23 mouse cellular contexts compared by ENCODE assay signal in the genomic region with DNA sequence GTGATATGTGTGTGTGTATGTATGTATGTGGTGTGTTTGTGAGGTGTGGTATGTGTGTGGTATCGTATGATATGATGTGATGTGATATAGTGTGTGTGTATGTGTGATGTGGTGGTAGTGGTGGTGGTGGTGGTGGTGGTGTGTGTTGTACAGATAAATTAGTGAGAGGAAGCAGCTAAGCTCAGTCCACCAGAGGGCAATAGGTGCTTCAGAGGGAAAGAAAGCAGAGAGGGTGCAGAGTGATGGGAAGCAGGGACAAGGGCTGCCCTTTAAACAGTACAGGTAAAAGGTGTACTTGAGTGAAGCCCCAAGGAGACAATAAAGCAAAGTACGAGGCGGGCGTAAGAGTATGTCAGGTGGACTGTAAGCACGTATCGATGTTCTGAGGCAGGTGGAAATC.
A peak's percentile ranks its signal among the peaks of the same experiment; 100 is the strongest.
DNase-seq lines count a peak whose midpoint lies in the region; ATAC-seq and TF ChIP-seq lines count a peak whose summit lies in the region.
"Had no signal": no experiment of that assay in that cellular context is flagged by ENCODE, and none has a peak within 500 bp of the region (broad histone marks: within the 10 kb centered on the region; RNA-seq: fewer than 3 reads in every experiment).

No protein-coding gene starts in this region.

- peak; percentile 36; the same call in 1 of the 2 replicates for TF ChIP-seq CTCF in kidney, postnatal 0 days (IDR thresholded peaks at IDR 0.05; ENCODE audit: low read depth)
- TF ChIP-seq CTCF in kidney, adult 2 months (conservative IDR thresholded peaks at IDR 0.05; ENCODE audit: insufficient read depth, insufficient read length, low read depth, low read length) = no peak
- peak; percentile 3; the same call in 1 of the 2 replicates for TF ChIP-seq CTCF in brain, embryonic 14.5 days (IDR thresholded peaks at IDR 0.05; ENCODE audit: borderline replicate concordance, extremely low read depth, insufficient read depth, insufficient read length)
- TF ChIP-seq CTCF in midbrain, postnatal 0 days (IDR thresholded peaks at IDR 0.05) = peak; percentile 65

- no peak overlapping the region for H3K9ac ChIP-seq in heart, embryonic 13.5 days
- no peak overlapping the region for H3K9ac ChIP-seq in heart, embryonic 12.5 days
- H3K9ac ChIP-seq in kidney, postnatal 0 days (ENCODE audit: low read depth, low read length) = no peak overlapping the region
- no peak overlapping the region for H3K9ac ChIP-seq in midbrain, postnatal 0 days (replicated peaks; ENCODE audit: low read length, poor library complexity, severe bottlenecking)
- H3K9ac ChIP-seq: embryonic facial prominence, embryonic 13.5 days; kidney, embryonic 15.5 days; liver, embryonic 12.5 days; liver, postnatal 0 days; stomach, embryonic 15.5 days had no signal

- TF ChIP-seq POLR2A in kidney, adult 2 months (IDR thresholded peaks at IDR 0.05; ENCODE audit: low read depth, low read length) = no peak
- no peak for TF ChIP-seq POLR2A in brain, embryonic 14.5 days (IDR thresholded peaks at IDR 0.05; ENCODE audit: borderline replicate concordance, extremely low read depth, insufficient read depth, insufficient read length, poor library complexity, severe bottlenecking)

- H3K27ac ChIP-seq in heart, embryonic 13.5 days (replicated peaks) = no peak overlapping the region
- no peak overlapping the region for H3K27ac ChIP-seq in heart, embryonic 12.5 days (ENCODE audit: poor library complexity, severe bottlenecking)
- H3K27ac ChIP-seq in kidney, postnatal 0 days = no peak overlapping the region
- H3K27ac ChIP-seq in kidney, adult 2 months (ENCODE audit: insufficient read depth, low read depth, low read length) = no peak overlapping the region
- H3K27ac ChIP-seq in midbrain, postnatal 0 days (ENCODE audit: low read depth, low read length) = no peak overlapping the region
- H3K27ac ChIP-seq: embryonic facial prominence, embryonic 13.5 days; forebrain, embryonic 10.5 days; kidney, embryonic 15.5 days; liver, embryonic 12.5 days; macrophage; stomach, embryonic 15.5 days had no signal

- H3K27me3 ChIP-seq in heart, embryonic 13.5 days (replicated peaks) = peaks cover 13% of the 10 kb centered on the region; the same call in 1 of the 2 replicates
- H3K27me3 ChIP-seq in heart, embryonic 12.5 days (replicated peaks) = peaks cover 7% of the 10 kb centered on the region
- H3K27me3 ChIP-seq in kidney, postnatal 0 days (ENCODE audit: insufficient read depth, low read length) = no peaks in the 10 kb centered on the region
- no peaks in the 10 kb centered on the region for H3K27me3 ChIP-seq in kidney, adult 2 months (replicated peaks; ENCODE audit: control insufficient read depth, insufficient read depth, low read length)
- no peaks in the 10 kb centered on the region for H3K27me3 ChIP-seq in midbrain, postnatal 0 days (ENCODE audit: insufficient read depth, low read length)
- H3K27me3 ChIP-seq: embryonic facial prominence, embryonic 13.5 days; liver, embryonic 12.5 days; Patski; stomach, embryonic 15.5 days had no signal

- H3K4me2 ChIP-seq in heart, embryonic 13.5 days = 0 out of 2 replicates have a peak overlapping the region, but pooled peaks have one; percentile 24
- no peak overlapping the region for H3K4me2 ChIP-seq in heart, embryonic 12.5 days
- H3K4me2 ChIP-seq in kidney, postnatal 0 days (ENCODE audit: low read length) = no peak overlapping the region
- no peak overlapping the region for H3K4me2 ChIP-seq in midbrain, postnatal 0 days (ENCODE audit: low read depth, low read length, poor library complexity, severe bottlenecking)
- H3K4me2 ChIP-seq: embryonic facial prominence, embryonic 13.5 days; kidney, embryonic 15.5 days; liver, embryonic 12.5 days had no signal

- no peak for DNase-seq in kidney, postnatal 0 days (ENCODE audit: low spot score)
- DNase-seq in kidney, adult 2 months = no peak
- no peak for DNase-seq in brain, embryonic 14.5 days (ENCODE audit: low read depth)
- no peak for DNase-seq in midbrain, postnatal 0 days (ENCODE audit: low spot score)
- DNase-seq in urinary bladder, adult 2 months (ENCODE audit: low spot score) = no peak
- DNase-seq: adrenal gland, postnatal 10 days; cerebellum, adult 11-12 months; cerebellum, adult 9-11 months; kidney, adult 11 months; left cerebral cortex, postnatal 4 days; liver, postnatal 0 days; right cerebral cortex, postnatal 25 days; thymus, postnatal 14 days had no signal

- ATAC-seq in heart, embryonic 13.5 days (ENCODE audit: extremely low read depth, insufficient number of reproducible peaks, low FRiP score, low TSS enrichment) = no peak
- ATAC-seq in heart, embryonic 12.5 days (ENCODE audit: insufficient number of reproducible peaks, low FRiP score) = no peak
- ATAC-seq in kidney, postnatal 0 days (replicated peaks; ENCODE audit: low FRiP score, low read depth) = no peak
- no peak for ATAC-seq in midbrain, postnatal 0 days (ENCODE audit: low FRiP score)
- ATAC-seq: forebrain, embryonic 16.5 days; liver, embryonic 12.5 days; liver, postnatal 0 days; Patski had no signal

- H3K36me3 ChIP-seq in heart, embryonic 13.5 days = no peaks in the 10 kb centered on the region
- no peaks in the 10 kb centered on the region for H3K36me3 ChIP-seq in heart, embryonic 12.5 days
- no peaks in the 10 kb centered on the region for H3K36me3 ChIP-seq in kidney, postnatal 0 days (ENCODE audit: insufficient read depth, low read length)
- no peaks in the 10 kb centered on the region for H3K36me3 ChIP-seq in kidney, adult 2 months (ENCODE audit: control insufficient read depth, insufficient read depth, low read length)
- no peaks in the 10 kb centered on the region for H3K36me3 ChIP-seq in midbrain, postnatal 0 days (ENCODE audit: insufficient read depth, low read length)
- H3K36me3 ChIP-seq: embryonic facial prominence, embryonic 13.5 days; forebrain, embryonic 10.5 days; kidney, embryonic 15.5 days; liver, embryonic 12.5 days; stomach, embryonic 15.5 days had no signal

- peaks cover 10% of the 10 kb centered on the region for H3K4me1 ChIP-seq in heart, embryonic 13.5 days
- peaks cover 18% of the 10 kb centered on the region for H3K4me1 ChIP-seq in heart, embryonic 12.5 days (replicated peaks)
- no peaks in the 10 kb centered on the region for H3K4me1 ChIP-seq in kidney, postnatal 0 days (replicated peaks; ENCODE audit: insufficient read depth, low read length)
- H3K4me1 ChIP-seq in kidney, adult 2 months (ENCODE audit: control insufficient read depth, insufficient read depth, low read length) = no peaks in the 10 kb centered on the region
- no peaks in the 10 kb centered on the region for H3K4me1 ChIP-seq in midbrain, postnatal 0 days (ENCODE audit: insufficient read depth, low read length)
- H3K4me1 ChIP-seq: embryonic facial prominence, embryonic 13.5 days; forebrain, embryonic 10.5 days; liver, embryonic 12.5 days had no signal

- WGBS in heart, embryonic 13.5 days = 72% methylated on average over 6 of the region's 6 CpGs
- WGBS in heart, embryonic 12.5 days = 84% methylated on average over 6 of the region's 6 CpGs
- 92% methylated on average over 6 of the region's 6 CpGs for WGBS in kidney, postnatal 0 days
- WGBS in kidney, adult 2 months = 93% methylated on average over 6 of the region's 6 CpGs
- 84% methylated on average over 6 of the region's 6 CpGs for WGBS in midbrain, postnatal 0 days

- H3K9me3 ChIP-seq in heart, embryonic 13.5 days = no peaks in the 10 kb centered on the region
- H3K9me3 ChIP-seq in heart, embryonic 12.5 days (replicated peaks) = no peaks in the 10 kb centered on the region
- no peaks in the 10 kb centered on the region for H3K9me3 ChIP-seq in kidney, postnatal 0 days (replicated peaks; ENCODE audit: low read length)
- no peaks in the 10 kb centered on the region for H3K9me3 ChIP-seq in midbrain, postnatal 0 days (ENCODE audit: low read length)
- H3K9me3 ChIP-seq: embryonic facial prominence, embryonic 13.5 days; forebrain, embryonic 10.5 days; kidney, embryonic 15.5 days; liver, embryonic 12.5 days; stomach, embryonic 15.5 days had no signal

- H3K4me3 ChIP-seq in heart, embryonic 13.5 days = no peak overlapping the region
- no peak overlapping the region for H3K4me3 ChIP-seq in heart, embryonic 12.5 days
- H3K4me3 ChIP-seq in kidney, postnatal 0 days (replicated peaks; ENCODE audit: low read depth, low read length) = no peak overlapping the region
- H3K4me3 ChIP-seq in kidney, adult 2 months (ENCODE audit: insufficient read depth, low read depth, low read length) = no peak overlapping the region
- no peak overlapping the region for H3K4me3 ChIP-seq in midbrain, postnatal 0 days (ENCODE audit: low read depth, low read length)
- H3K4me3 ChIP-seq: embryonic facial prominence, embryonic 13.5 days; forebrain, embryonic 10.5 days; kidney, embryonic 15.5 days; liver, embryonic 12.5 days; stomach, embryonic 15.5 days had no signal
